ENCODE assay signal across 19 mouse cellular contexts in the genomic region with DNA sequence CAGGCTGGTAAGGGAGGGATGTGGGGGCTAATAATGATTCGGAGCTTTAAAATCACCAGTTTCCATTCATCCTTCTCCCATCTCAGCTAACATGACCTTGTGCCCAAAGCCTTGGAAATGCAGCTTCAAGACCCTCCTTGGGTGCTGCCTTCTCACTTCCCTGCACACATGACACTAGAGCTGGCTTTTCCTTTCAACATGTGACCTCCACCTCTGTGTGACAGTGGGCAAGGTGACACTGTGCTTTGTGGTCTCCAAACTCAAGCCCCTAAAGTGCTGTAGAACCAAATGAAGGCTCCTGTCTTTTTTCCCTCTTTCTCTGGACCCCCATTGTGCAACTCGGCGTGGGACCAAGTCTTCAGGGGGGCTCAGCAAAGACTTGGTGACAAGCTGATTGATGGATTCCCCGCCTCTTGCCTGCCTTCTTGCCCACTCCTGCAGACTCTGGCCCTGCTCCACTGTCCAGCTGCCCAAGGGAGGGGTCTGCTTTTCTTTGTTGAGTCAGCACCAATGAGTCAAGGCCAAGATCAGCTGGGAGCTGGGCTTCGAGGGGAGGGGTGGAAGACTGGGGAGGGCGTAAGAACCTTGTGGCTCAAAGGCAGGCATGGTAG. TPM values are rescaled to one million over a fixed set of nuclear protein-coding genes. Genes with fewer than 3 reads are reported as not detected.
DNase-seq lines count a peak whose midpoint lies in the region; ATAC-seq and TF ChIP-seq lines count a peak whose summit lies in the region.
"Had no signal": no experiment of that assay in that cellular context is flagged by ENCODE, and none has a peak within 500 bp of the region (broad histone marks: within the 10 kb centered on the region; RNA-seq: fewer than 3 reads in every experiment).

No protein-coding gene starts in this region.

- H3K27ac ChIP-seq in forebrain, embryonic 15.5 days (replicated peaks): no peak overlapping the region
- H3K27ac ChIP-seq in forebrain, embryonic 12.5 days: no peak overlapping the region
- H3K27ac ChIP-seq in midbrain, embryonic 16.5 days (ENCODE audit: low read length): no peak overlapping the region
- H3K27ac ChIP-seq in intestine, postnatal 0 days (ENCODE audit: low read depth, low read length): no peak overlapping the region
- H3K27ac ChIP-seq: heart, embryonic 15.5 days; layer of hippocampus, adult 2 months; liver, embryonic 15.5 days had no signal

- no peak overlapping the region for H3K4me3 ChIP-seq in forebrain, embryonic 15.5 days
- H3K4me3 ChIP-seq in forebrain, embryonic 12.5 days (replicated peaks): no peak overlapping the region
- no peak overlapping the region for H3K4me3 ChIP-seq in midbrain, embryonic 16.5 days (ENCODE audit: low read depth, low read length)
- H3K4me3 ChIP-seq in intestine, postnatal 0 days (ENCODE audit: low read depth, low read length): no peak overlapping the region
- H3K4me3 ChIP-seq: heart, embryonic 15.5 days; layer of hippocampus, adult 2 months; liver, embryonic 15.5 days had no signal

- ATAC-seq in forebrain, embryonic 15.5 days (replicated peaks): peak; percentile 29; the same call in 1 of the 2 replicates
- ATAC-seq in forebrain, embryonic 12.5 days (ENCODE audit: low FRiP score): no peak
- peak; percentile 34; the same call in 1 of the 2 replicates for ATAC-seq in midbrain, embryonic 16.5 days
- ATAC-seq in intestine, postnatal 0 days: no peak
- ATAC-seq: intestine, embryonic 16.5 days had no signal

- H3K27me3 ChIP-seq in forebrain, embryonic 15.5 days: no peaks in the 10 kb centered on the region
- no peaks in the 10 kb centered on the region for H3K27me3 ChIP-seq in forebrain, embryonic 12.5 days
- H3K27me3 ChIP-seq in midbrain, embryonic 16.5 days (ENCODE audit: control insufficient read depth, insufficient read depth, low read depth, low read length): no peaks in the 10 kb centered on the region
- H3K27me3 ChIP-seq in intestine, postnatal 0 days (replicated peaks; ENCODE audit: control insufficient read depth, insufficient read depth, low read length): no peaks in the 10 kb centered on the region
- H3K27me3 ChIP-seq: heart, embryonic 15.5 days; liver, embryonic 15.5 days had no signal

- TF ChIP-seq CTCF in intestine, postnatal 0 days (IDR thresholded peaks at IDR 0.05; ENCODE audit: low read depth): no peak

- 38% methylated on average over 6 of the region's 6 CpGs for WGBS in forebrain, embryonic 15.5 days
- WGBS in forebrain, embryonic 12.5 days: 53% methylated on average over 6 of the region's 6 CpGs
- 49% methylated on average over 6 of the region's 6 CpGs for WGBS in midbrain, embryonic 16.5 days
- 73% methylated on average over 6 of the region's 6 CpGs for WGBS in intestine, postnatal 0 days

- peaks cover 9% of the 10 kb centered on the region for H3K36me3 ChIP-seq in forebrain, embryonic 15.5 days
- H3K36me3 ChIP-seq in forebrain, embryonic 12.5 days (replicated peaks): peaks cover 12% of the 10 kb centered on the region
- H3K36me3 ChIP-seq in midbrain, embryonic 16.5 days (ENCODE audit: control insufficient read depth, insufficient read depth, low read length): no peaks in the 10 kb centered on the region
- peaks cover 4% of the 10 kb centered on the region; the same call in 1 of the 2 replicates for H3K36me3 ChIP-seq in intestine, postnatal 0 days (ENCODE audit: control insufficient read depth, insufficient read depth)

- H3K9ac ChIP-seq in forebrain, embryonic 15.5 days (replicated peaks): no peak overlapping the region
- no peak overlapping the region for H3K9ac ChIP-seq in forebrain, embryonic 12.5 days
- H3K9ac ChIP-seq in midbrain, embryonic 16.5 days (ENCODE audit: low read depth, low read length): no peak overlapping the region
- no peak overlapping the region for H3K9ac ChIP-seq in intestine, postnatal 0 days (ENCODE audit: low read depth, low read length)
- H3K9ac ChIP-seq: heart, embryonic 15.5 days; liver, embryonic 15.5 days had no signal

- peak; percentile 42 for DNase-seq in Muller cell, postnatal 12 days (ENCODE audit: inconsistent ontology term)
- DNase-seq in fibroblast of lung, adult 2 months (ENCODE audit: low read depth): peak; percentile 42
- DNase-seq in urinary bladder, postnatal 25 days (ENCODE audit: low spot score): no peak
- no peak for DNase-seq in heart, postnatal 4 days
- DNase-seq: B cell, adult 2 months; gastrocnemius, postnatal 25 days; thymus, adult 18-20 months had no signal

- H3K4me2 ChIP-seq in forebrain, embryonic 15.5 days (replicated peaks): no peak overlapping the region
- H3K4me2 ChIP-seq in forebrain, embryonic 12.5 days: no peak overlapping the region
- no peak overlapping the region for H3K4me2 ChIP-seq in midbrain, embryonic 16.5 days (ENCODE audit: low read length)
- no peak overlapping the region for H3K4me2 ChIP-seq in intestine, postnatal 0 days (replicated peaks; ENCODE audit: low read depth)
- H3K4me2 ChIP-seq: heart, embryonic 15.5 days; liver, embryonic 15.5 days had no signal

- H3K9me3 ChIP-seq in forebrain, embryonic 15.5 days: no peaks in the 10 kb centered on the region
- no peaks in the 10 kb centered on the region for H3K9me3 ChIP-seq in forebrain, embryonic 12.5 days
- no peaks in the 10 kb centered on the region for H3K9me3 ChIP-seq in midbrain, embryonic 16.5 days (replicated peaks; ENCODE audit: control insufficient read depth, low read length, poor library complexity, severe bottlenecking)
- H3K9me3 ChIP-seq in intestine, postnatal 0 days (ENCODE audit: control insufficient read depth): no peaks in the 10 kb centered on the region
- H3K9me3 ChIP-seq: G1E; heart, embryonic 15.5 days; liver, embryonic 15.5 days had no signal

- no peaks in the 10 kb centered on the region for H3K4me1 ChIP-seq in forebrain, embryonic 15.5 days
- peaks cover 7% of the 10 kb centered on the region; the same call in 1 of the 2 replicates for H3K4me1 ChIP-seq in forebrain, embryonic 12.5 days
- H3K4me1 ChIP-seq in midbrain, embryonic 16.5 days (ENCODE audit: control insufficient read depth, insufficient read depth, low read length): no peaks in the 10 kb centered on the region
- no peaks in the 10 kb centered on the region for H3K4me1 ChIP-seq in intestine, postnatal 0 days (replicated peaks; ENCODE audit: control insufficient read depth, insufficient read depth, low read length)
- H3K4me1 ChIP-seq: liver, embryonic 15.5 days had no signal

RNA-seq across cellular contexts. Expression of gene Rpl37a, which starts 9.1 kb away (rescaled TPM):
- 1,140 and 1,234 TPM in 2 replicates for polyA plus RNA-seq in forebrain, embryonic 15.5 days (2015; fragmentation: Nextera tagmentation; extraction: Ambion mirVana)
- polyA plus RNA-seq in forebrain, embryonic 12.5 days (2016; fragmentation: Nextera tagmentation; extraction: Ambion mirVana): 1,399 and 1,461 TPM in 2 replicates
- polyA plus RNA-seq in midbrain, embryonic 16.5 days (2015; fragmentation: Nextera tagmentation; extraction: Ambion mirVana): 821 and 838 TPM in 2 replicates
- polyA plus RNA-seq in intestine, postnatal 0 days (2015; fragmentation: Nextera tagmentation; extraction: Ambion mirVana): 1,358 and 1,438 TPM in 2 replicates
- total RNA-seq in heart, postnatal 4 days (2021): 100 to 1,000 TPM; 918 to 961 TPM

RNA-seq across cellular contexts. Expression of gene Ankar, which starts 19.8 kb away (rescaled TPM):
- polyA plus RNA-seq in forebrain, embryonic 15.5 days (2015; fragmentation: Nextera tagmentation; extraction: Ambion mirVana): not detected in 2 replicates
- not detected in 2 replicates for polyA plus RNA-seq in forebrain, embryonic 12.5 days (2016; fragmentation: Nextera tagmentation; extraction: Ambion mirVana)
- 0.05 TPM in 1 of 2 replicates, not detected in the other for polyA plus RNA-seq in midbrain, embryonic 16.5 days (2015; fragmentation: Nextera tagmentation; extraction: Ambion mirVana)
- polyA plus RNA-seq in intestine, postnatal 0 days (2015; fragmentation: Nextera tagmentation; extraction: Ambion mirVana): not detected in 2 replicates
- total RNA-seq in heart, postnatal 4 days (2021): not detected
- total RNA-seq: common myeloid progenitor, adult 5-6 weeks; gastrocnemius, postnatal 25 days; layer of hippocampus, adult 2 months; left cerebral cortex, postnatal 14 days had no signal
- polyA plus RNA-seq: G1E; heart, embryonic 15.5 days; intestine, embryonic 16.5 days; liver, embryonic 15.5 days; small intestine, adult 2 months had no signal

Comparison
In these comparisons a context has a peak if more than half of its experiments do, and no peak if none do; other contexts are left out.
1. ATAC-seq: peak in forebrain, embryonic 15.5 days (single experiment) and midbrain, embryonic 16.5 days (single experiment); none in forebrain, embryonic 12.5 days (single experiment) and intestine, postnatal 0 days (single experiment).
2. DNase-seq: peak in Muller cell, postnatal 12 days (single experiment) and fibroblast of lung, adult 2 months (single experiment); none in urinary bladder, postnatal 25 days (single experiment) and heart, postnatal 4 days (single experiment).